Mouse (Mus musculus): Measurements from ENCODE around the gene Gm884. TPM values are rescaled to one million over a fixed set of nuclear protein-coding genes. Genes with fewer than 3 reads are reported as not detected.

The Gm884 gene
- total RNA-seq (2015; ENCODE audit: low replicate concordance): not detected in 2 replicates
- not detected in 2 replicates for total RNA-seq (2017; ENCODE audit: low replicate concordance)

GRCm38 (mm10) chr11:103621040-103621439 is at the start of gene Gm884:
Gene Gm884, minus strand, starts transcription at chr11:103621140.
- no peak for ATAC-seq (replicated peaks; ENCODE audit: low FRiP score, poor library complexity, severe bottlenecking)

- no peak for ATAC-seq (replicated peaks; ENCODE audit: low FRiP score, poor library complexity, severe bottlenecking)
These were observed 46.0 kb upstream of the Gm884 start for GRCm38 (mm10) chr11:103666907-103667426.

DNA sequence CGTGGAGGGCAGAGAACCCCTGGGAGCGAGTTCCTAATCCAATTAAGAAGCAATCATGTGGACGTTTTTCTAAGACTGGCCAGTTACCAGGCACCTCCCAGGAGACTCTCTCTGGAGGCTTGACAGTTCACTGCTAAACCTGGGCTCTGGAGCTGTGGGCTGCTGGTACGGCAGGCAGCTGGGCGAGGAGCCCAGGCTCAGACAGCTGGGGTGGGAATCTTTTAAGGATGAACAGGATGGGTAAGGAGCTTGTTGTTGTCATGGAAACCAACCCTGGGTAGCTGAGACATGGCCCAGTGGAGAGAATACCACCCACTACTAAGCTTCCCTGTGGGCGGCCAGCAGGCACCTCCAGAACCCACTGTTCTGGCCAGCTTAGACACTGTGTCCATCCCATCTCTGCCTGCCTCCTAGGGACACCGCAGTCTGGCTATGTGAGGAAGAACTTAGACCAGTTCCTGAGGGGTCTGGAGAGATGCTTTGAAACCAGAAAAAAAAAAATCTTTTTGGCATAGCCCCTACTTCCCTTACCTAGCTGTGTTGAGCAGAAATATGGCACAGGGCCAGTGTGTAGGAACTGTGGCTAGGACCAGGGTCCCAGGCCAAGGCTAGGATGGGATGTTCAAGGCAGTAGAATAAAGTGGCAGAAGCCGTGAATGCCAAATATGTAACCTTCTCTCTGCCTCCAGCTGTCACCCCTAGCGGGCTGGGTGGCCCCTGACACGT is 45.4 kb upstream of the Gm884 start:
- ATAC-seq (replicated peaks; ENCODE audit: low FRiP score, poor library complexity, severe bottlenecking): no peak

DNA sequence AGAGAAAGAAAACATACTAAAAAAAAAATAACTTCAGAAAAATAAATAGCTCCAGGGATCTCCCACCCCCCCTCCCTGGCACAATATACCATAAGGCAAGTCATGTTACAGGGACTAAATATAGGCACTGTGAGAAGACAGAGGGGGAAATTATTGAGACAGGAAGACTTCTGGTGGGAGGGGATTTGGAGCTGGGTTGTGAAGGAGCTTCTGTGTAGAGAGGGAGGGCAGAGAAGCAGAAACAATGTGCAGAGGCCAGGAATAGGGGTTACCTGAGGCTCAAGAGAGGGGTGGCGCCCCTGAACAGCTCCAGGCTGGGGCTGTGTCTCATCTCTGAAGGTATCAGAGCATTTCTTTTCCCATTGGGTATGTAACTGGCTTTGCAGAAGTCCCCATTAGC is 44.8 kb upstream of the Gm884 start:
- ATAC-seq (replicated peaks; ENCODE audit: low FRiP score, poor library complexity, severe bottlenecking): no peak

- no peak for ATAC-seq (replicated peaks; ENCODE audit: low FRiP score, poor library complexity, severe bottlenecking)
These were observed 42.2 kb upstream of the Gm884 start for GRCm38 (mm10) chr11:103663119-103663518.

- ATAC-seq (replicated peaks; ENCODE audit: low FRiP score, poor library complexity, severe bottlenecking): no peak
These were observed 41.6 kb upstream of the Gm884 start for GRCm38 (mm10) chr11:103662546-103662945.

DNA sequence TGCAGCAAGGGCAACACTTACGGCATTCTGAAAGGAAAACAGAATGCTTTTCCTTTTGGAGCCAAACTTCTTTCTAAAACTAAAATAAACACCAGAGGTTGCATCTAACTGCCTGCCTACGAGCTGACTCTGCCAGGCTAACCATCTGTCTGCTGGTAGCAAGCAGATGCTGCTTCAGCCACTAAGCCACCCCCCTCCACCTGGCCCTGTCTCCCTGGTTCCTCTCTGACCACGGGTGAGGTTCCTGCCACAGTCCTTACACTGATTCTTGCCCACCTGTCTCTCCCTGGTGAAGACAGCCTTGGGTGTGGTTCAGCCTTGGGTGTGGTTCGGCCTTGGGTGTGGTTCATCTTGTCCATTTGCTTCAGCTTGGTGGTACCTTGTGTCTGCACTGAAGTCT is 40.9 kb upstream of the Gm884 start:
- ATAC-seq (replicated peaks; ENCODE audit: low FRiP score, poor library complexity, severe bottlenecking): no peak

DNA sequence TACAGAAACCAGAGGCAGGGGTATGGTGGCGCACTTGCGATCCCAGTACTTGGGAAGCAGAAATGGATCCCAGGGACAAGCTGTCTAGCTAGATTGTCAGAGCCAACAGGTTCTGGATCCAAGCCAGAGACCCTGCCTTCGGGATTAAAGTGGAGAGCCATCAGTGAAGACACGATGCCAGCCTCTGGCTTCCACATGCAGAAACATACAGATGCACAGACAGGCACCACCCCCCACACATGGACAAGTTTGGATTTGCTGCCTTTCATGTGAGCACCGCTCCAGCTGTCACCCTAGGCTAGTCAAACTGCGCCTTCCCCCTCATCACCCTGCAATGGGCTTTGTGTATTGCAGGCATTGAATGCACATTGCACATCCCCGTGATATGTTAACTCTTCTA is 37.2 kb upstream of the Gm884 start:
- no peak for ATAC-seq (replicated peaks; ENCODE audit: low FRiP score, poor library complexity, severe bottlenecking)

- ATAC-seq (replicated peaks; ENCODE audit: low FRiP score, poor library complexity, severe bottlenecking): no peak
These were observed 35.6 kb upstream of the Gm884 start for GRCm38 (mm10) chr11:103656520-103656919.

DNA sequence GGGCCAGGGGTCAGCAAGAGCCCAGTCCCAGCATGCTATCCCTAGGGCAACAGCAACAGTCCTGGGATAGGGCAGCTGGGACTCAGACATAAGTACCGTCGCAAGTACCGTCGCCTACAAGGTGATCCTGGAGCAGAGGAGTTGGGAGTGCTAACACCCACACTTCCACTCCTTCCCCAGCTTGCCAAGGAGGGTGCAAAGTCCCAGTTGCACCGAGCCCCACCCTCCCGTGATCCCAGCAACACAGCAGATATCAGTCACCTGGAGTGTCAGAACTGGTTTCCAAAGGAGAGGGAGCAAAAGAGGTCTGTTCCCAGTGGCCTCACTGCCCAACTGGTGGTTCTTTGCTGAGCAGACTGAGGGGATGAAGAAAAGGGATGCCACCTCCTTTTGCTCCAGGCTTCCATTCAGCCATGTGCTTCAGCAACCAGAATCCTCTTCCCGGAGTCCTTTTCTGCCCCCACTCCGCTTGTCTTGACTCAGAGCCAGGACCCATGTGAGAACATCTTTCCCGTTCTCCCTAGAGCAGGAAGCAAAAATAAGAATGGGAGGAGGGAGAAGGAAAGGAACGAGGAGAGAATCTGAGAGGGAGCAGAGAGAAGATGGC is 32.5 kb upstream of the Gm884 start:
- no peak for ATAC-seq (replicated peaks; ENCODE audit: low FRiP score, poor library complexity, severe bottlenecking)

DNA sequence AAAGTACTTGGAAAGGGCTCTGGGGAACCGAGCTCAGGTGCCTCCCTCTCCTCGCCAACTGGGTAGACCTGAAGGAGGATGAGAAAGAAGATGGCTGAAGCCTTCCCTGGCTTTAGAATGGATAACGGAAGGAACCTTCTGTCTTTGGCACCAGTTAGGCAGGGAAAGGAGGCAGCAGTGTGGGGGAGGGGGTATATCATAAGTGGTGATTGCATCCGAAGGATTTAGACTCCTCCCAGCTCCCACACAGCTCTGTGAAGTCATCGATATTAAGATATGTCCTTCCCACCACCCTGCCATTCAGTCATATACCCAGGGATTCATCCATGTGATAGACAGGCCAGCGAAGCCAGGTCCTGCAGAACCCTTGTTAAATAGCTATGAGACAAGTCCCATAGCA is 30.5 kb upstream of the Gm884 start:
- no peak for ATAC-seq (replicated peaks; ENCODE audit: low FRiP score, poor library complexity, severe bottlenecking)

DNA sequence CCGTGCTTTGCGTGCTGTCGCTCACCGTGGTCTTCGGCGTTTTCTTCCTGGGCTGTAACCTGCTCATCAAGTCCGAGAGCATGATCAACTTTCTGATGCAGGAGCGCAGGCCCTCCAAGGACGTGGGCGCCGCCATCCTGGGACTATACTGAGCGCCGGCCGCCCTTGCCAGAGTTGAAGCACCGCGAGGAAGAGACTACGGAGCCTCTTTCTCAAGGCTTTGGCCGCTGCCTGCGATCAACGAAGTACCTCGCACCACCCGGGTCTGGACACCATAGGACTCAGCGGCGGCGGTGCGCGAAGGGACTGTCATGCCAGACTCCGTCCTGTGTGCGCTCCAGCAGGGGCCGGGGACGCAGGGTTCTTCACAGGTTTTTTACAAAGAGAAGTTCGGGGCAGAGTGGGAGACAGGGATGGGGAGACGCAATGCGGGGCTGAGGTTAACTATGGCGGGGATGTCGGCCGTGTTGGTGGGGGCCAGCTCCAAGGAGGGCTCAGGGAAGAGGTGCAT is 29.1 kb upstream of the Gm884 start:
- ATAC-seq (replicated peaks; ENCODE audit: low FRiP score, poor library complexity, severe bottlenecking): no peak

- no peak for ATAC-seq (replicated peaks; ENCODE audit: low FRiP score, poor library complexity, severe bottlenecking)
These were observed 28.5 kb upstream of the Gm884 start, which contains the start of gene Rprml for GRCm38 (mm10) chr11:103649301-103649982. Gene Rprml, plus strand, starts transcription at chr11:103649570.

- no peak for ATAC-seq (replicated peaks; ENCODE audit: low FRiP score, poor library complexity, severe bottlenecking)
These were observed 27.7 kb upstream of the Gm884 start for GRCm38 (mm10) chr11:103648656-103649055.

DNA sequence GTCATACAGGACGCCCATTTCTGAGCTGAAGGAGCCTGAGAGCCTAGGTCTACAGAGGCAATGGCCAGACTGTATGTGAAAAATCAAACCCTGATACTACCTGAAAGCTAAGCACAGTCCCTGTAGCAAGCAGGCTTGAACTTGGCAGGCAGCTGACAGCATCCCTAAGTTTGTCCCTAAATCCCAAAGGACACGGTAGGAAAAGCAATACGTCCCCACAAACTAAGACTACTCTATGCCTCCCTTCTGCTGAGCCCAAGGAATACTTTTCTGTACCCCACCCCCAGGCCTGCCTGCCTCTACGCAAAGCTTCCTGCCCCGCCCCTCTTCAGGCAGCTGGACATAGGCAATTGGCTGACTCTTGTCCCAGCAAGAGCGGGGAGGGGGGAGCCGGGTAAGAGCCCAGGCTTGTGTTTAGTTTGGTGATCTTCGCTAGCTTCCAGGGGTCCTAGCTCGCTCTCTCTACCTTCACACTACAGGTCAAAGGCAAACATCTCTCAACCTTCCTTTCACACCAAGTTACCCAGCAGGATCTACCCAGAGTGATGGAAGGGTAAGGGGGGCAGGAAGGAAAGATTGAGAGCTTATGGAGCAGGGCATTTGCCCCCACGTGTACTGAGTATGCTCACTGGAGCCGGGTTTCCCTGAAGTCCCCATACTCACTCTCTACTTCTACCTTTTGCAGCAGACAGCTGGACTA is 27.1 kb upstream of the Gm884 start:
- no peak for ATAC-seq (replicated peaks; ENCODE audit: low FRiP score, poor library complexity, severe bottlenecking)

GRCm38 (mm10) chr11:103646301-103646700 is 25.4 kb upstream of the Gm884 start:
- ATAC-seq (replicated peaks; ENCODE audit: low FRiP score, poor library complexity, severe bottlenecking): no peak

DNA sequence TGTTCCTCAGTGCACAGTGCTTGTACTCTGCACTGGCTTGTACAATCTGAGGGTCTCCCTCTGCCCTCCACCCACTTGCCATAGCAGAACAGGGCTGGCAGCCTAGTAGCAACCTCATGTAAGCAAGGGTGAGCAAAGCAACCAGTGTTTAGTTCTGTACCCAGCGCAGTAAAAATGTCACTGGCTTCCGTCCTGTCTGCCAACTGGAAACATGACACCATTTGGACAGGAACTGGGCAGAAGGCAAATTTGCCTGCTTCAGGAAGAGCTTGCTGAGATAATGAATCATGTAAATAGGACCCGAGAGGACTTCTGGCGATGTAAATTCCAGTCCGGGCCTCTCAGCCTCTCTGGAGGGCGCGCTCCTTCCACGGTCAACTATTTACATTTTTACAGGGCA is 24.8 kb upstream of the Gm884 start:
- ATAC-seq (replicated peaks; ENCODE audit: low FRiP score, poor library complexity, severe bottlenecking): no peak

DNA sequence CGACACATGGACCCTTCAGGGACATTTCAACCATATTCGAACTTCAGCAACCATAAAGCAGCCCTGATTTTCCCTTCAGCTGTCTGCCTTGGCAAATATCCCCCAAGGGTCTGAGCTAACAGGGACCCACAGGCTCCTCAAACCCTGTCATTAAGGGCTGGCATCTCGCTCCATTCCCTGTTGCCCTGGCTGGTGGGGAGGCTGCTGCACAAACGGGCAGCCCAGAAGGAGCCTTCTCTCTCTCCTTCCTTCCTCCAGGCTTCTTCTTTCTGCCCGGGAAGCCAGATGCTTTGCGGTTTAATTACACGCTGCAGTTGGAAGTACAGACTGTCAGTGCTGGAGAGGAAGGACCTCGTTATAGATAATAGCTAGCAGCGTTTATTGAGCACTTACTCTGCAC is 22.3 kb upstream of the Gm884 start:
- no peak for ATAC-seq (replicated peaks; ENCODE audit: low FRiP score, poor library complexity, severe bottlenecking)

DNA sequence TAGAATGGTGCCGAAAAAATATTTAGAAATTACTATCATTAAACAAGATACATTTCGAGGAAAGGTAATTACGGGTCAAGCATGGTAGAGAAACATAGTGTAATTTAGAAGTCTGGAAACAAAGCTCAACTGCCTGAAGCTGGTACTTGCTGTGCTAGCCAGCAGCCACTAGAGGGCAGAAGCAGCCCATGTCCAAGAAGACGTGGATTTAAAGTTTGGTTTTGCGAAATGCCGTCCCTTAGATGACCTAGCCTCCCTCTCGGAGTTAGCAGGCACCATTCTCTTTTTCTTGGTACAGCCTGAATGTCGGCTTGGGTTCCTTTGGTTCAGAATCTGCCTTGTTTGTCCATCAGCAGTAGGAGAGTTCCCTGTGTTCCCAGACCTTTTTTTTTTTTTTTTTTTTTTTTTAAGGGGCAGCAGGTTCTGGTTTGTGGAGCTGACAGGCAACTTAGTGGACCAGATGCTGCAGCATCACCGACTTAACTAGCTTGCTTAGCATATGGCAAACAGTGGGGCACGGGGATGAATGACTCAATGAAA is 18.5 kb upstream of the Gm884 start:
- ATAC-seq (replicated peaks; ENCODE audit: low FRiP score, poor library complexity, severe bottlenecking): 0 out of 2 replicates have a peak, but pooled peaks have one; percentile 60

DNA sequence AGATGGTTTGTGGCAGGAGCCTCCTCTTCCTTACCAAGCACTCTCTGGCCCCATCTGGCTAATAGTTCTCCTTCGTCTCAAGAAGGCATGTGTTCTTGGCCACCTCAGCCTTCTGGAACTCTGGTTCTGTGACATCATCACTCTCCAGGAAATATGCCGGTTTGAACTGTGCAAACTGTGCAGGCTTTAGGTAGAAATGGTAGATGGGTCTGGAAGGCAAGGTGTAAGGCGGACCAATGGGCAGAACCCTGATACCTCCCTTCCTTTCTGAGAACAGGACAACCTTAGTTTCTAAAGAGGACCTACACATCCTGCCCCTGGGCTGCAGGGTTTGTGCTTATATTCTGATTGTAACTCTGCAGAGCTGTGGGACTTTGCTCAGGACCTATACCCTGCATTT is 17.9 kb upstream of the Gm884 start, which contains the start of gene Lyzl6:
Lyzl6 (minus strand) TSS at position 101 of the 400 bp plus-strand sequence.
- no peak for ATAC-seq (replicated peaks; ENCODE audit: low FRiP score, poor library complexity, severe bottlenecking)
